Mouse (Mus musculus): ENCODE measurements at regions not wholly inside any gene's neighbourhood (a gene's known extent, or its start where the extent isn't known, plus 50 kb on each side); places are given as distances from the start of the nearest gene placed in this dataset.

DNA sequence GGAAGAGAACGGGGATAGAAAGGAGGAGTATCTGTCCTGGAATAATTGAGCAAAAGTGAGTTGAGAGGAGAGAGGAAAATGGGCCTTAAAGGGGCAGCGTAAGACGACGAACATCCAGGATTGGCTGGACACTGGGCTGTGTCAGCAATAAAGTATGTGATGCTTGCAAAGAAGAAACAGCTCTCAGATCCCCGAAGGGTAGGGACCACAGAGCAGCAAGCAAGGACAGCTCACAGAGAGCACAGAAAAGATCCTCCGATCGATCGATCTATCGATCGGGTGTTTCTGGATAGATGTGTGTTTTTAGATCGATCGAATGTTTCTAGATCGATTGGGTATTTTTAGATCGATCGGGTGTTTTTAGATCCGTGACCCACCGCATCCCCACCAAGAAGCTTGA, 50.3 kb upstream of the Cnih3 start:
- no peak for DNase-seq

All from embryo, embryonic 11 days (tissue).